Mouse (Mus musculus) cerebellum, adult 9-10 months (tissue): Measurements from ENCODE around the gene Etfbkmt.
"Not testable (repeated sequence)": the region's sequence is repeated elsewhere in the genome, so short reads cannot be mapped to it uniquely, and the experiment has no call there.

ENCODE experiments used
- DNase-seq: peaks from one replicate; pipeline ENCODE4 v3.0.0; 2022

Etfbkmt gene

GRCm38 (mm10) chr6:149134391-149135150 lies 5.1 kb upstream of the Etfbkmt start:
- no peak for DNase-seq

GRCm38 (mm10) chr6:149135631-149136030 lies 4.0 kb upstream of the Etfbkmt start:
- DNase-seq: no peak

- DNase-seq: no peak
Observed at GRCm38 (mm10) chr6:149137936-149138335, 1.7 kb upstream of the Etfbkmt start.

- DNase-seq: no peak
Observed at GRCm38 (mm10) chr6:149139011-149139410, 638 bp upstream of the Etfbkmt start.

GRCm38 (mm10) chr6:149141393-149142173 lies 1.9 kb downstream of the Etfbkmt start:
- peak; percentile 60 for DNase-seq

GRCm38 (mm10) chr6:149145143-149145542 lies 5.5 kb downstream of the Etfbkmt start:
- DNase-seq: no peak

GRCm38 (mm10) chr6:149148436-149149229 lies 9.0 kb downstream of the Etfbkmt start:
- no peak for DNase-seq

GRCm38 (mm10) chr6:149152119-149152518 lies 12.5 kb downstream of the Etfbkmt start:
- no peak for DNase-seq

- DNase-seq: no peak
Observed at GRCm38 (mm10) chr6:149153473-149154115, 13.9 kb downstream of the Etfbkmt start.

GRCm38 (mm10) chr6:149154116-149155030 lies 14.7 kb downstream of the Etfbkmt start:
- no peak for DNase-seq

- DNase-seq: no peak
Observed at GRCm38 (mm10) chr6:149155031-149155841, 15.6 kb downstream of the Etfbkmt start.

GRCm38 (mm10) chr6:149167038-149167437 lies 27.4 kb downstream of the Etfbkmt start:
- not testable (repeated sequence) for DNase-seq

GRCm38 (mm10) chr6:149167672-149168071 lies 28.0 kb downstream of the Etfbkmt start:
- DNase-seq: no peak

- DNase-seq: no peak
Observed at GRCm38 (mm10) chr6:149168436-149168835, 28.8 kb downstream of the Etfbkmt start.

GRCm38 (mm10) chr6:149169965-149170364 lies 30.3 kb downstream of the Etfbkmt start:
- DNase-seq: not testable (repeated sequence)

GRCm38 (mm10) chr6:149173831-149174625 lies 34.4 kb downstream of the Etfbkmt start:
- peak; percentile 14 for DNase-seq

GRCm38 (mm10) chr6:149174932-149175570 lies 35.4 kb downstream of the Etfbkmt start:
- peak; percentile 60 for DNase-seq

GRCm38 (mm10) chr6:149179064-149179463 lies 39.4 kb downstream of the Etfbkmt start:
- DNase-seq: no peak

- no peak for DNase-seq
Observed at GRCm38 (mm10) chr6:149184007-149184406, 44.4 kb downstream of the Etfbkmt start.
